Mouse (Mus musculus) embryonic facial prominence, embryonic 12.5 days (tissue): ENCODE measurements around the gene Txndc17. TPM values are rescaled to one million over a fixed set of nuclear protein-coding genes. Genes with fewer than 3 reads are reported as not detected.

Experiments used
- ATAC-seq: fragments of 200-750 bp; cut with Nextera tagmentation; 2 replicates; pipeline ENCODE4 v1.8.0; 2017; ENCODE audit not compliant: insufficient number of reproducible peaks, insufficient read depth, low FRiP score, low TSS enrichment
- H3K27ac ChIP-seq: fragments of 300-500 bp; sonication (generic); 2 replicates; pipeline ENCODE4 v1.5.1; 2016; ENCODE audit warnings: mild to moderate bottlenecking
- H3K27me3 ChIP-seq: fragments of 300-500 bp; sonication (generic); 2 replicates; pipeline ENCODE4 v1.6.1; 2016; ENCODE audit warnings: mild to moderate bottlenecking, moderate library complexity
- H3K36me3 ChIP-seq: fragments of 300-500 bp; sonication (generic); 2 replicates; pipeline ENCODE4 v1.6.1; 2016; ENCODE audit warnings: mild to moderate bottlenecking
- H3K4me1 ChIP-seq: fragments of 300-500 bp; sonication (generic); 2 replicates; pipeline ENCODE4 v1.6.1; 2016
- H3K4me2 ChIP-seq: fragments of 300-500 bp; sonication (generic); replicated peaks from 2 replicates; pipeline ENCODE4 v1.6.1; 2016; ENCODE audit warnings: mild to moderate bottlenecking, moderate library complexity
- H3K4me3 ChIP-seq: fragments of 300-500 bp; sonication (generic); 2 replicates; pipeline ENCODE4 v1.5.1; 2016; ENCODE audit warnings: mild to moderate bottlenecking
- H3K9ac ChIP-seq: fragments of 300-500 bp; sonication (generic); 2 replicates; pipeline ENCODE4 v1.6.1; 2016; ENCODE audit warnings: mild to moderate bottlenecking, moderate library complexity
- H3K9me3 ChIP-seq: fragments of 300-500 bp; sonication (generic); 2 replicates; pipeline ENCODE4 v1.6.1; 2016; ENCODE audit warnings: mild to moderate bottlenecking, moderate library complexity
- WGBS: fragments of 180-500 bp; shearing (Covaris S2); methylation state at CpG from one replicate; pipeline ENCODE4 v1.1.7; 2016; 5-methylcytosine and 5-hydroxymethylcytosine counted together
- polyA plus RNA-seq: library from polyadenylated mRNA; unstranded; fragments of >200 nt; fragmentation: Nextera tagmentation; extraction: Ambion mirVana; gene quantifications from 2 replicates; pipeline ENCODE4 v1.2.1, GENCODE M21; 2016

Txndc17 gene
- polyA plus RNA-seq, 1 experiment from 2014 or later, result 202 TPM

GRCm38 (mm10) chr11:72194259-72194658, 13.1 kb upstream of the Txndc17 start:
- Histone ChIP-seq H3K4me2 (no peak overlapping the region), H3K4me1 (no peaks in the 10 kb centered on the region), H3K9me3 (no peaks in the 10 kb centered on the region), H3K27ac (no peak overlapping the region), H3K36me3 (peaks cover 49% of the 10 kb centered on the region), H3K4me3 (no peak overlapping the region), H3K9ac (no peak overlapping the region), H3K27me3 (no peaks in the 10 kb centered on the region)
- ATAC-seq, result no peak
- 91% methylated on average over 2 of the region's 2 CpGs for WGBS

- Histone ChIP-seq H3K4me3 (no peak overlapping the region), H3K36me3 (peaks cover 37% of the 10 kb centered on the region), H3K9me3 (no peaks in the 10 kb centered on the region), H3K27me3 (no peaks in the 10 kb centered on the region), H3K4me1 (no peaks in the 10 kb centered on the region), H3K4me2 (no peak overlapping the region), H3K9ac (no peak overlapping the region), H3K27ac (no peak overlapping the region)
- 87% methylated on average over 8 of the region's 8 CpGs for WGBS
- no peak for ATAC-seq
These were observed 10.8 kb upstream of the Txndc17 start for GRCm38 (mm10) chr11:72196506-72196905.

GRCm38 (mm10) chr11:72203440-72203839, 3.9 kb upstream of the Txndc17 start:
- Histone ChIP-seq H3K27ac (no peak overlapping the region), H3K9ac (no peak overlapping the region), H3K9me3 (no peaks in the 10 kb centered on the region), H3K27me3 (no peaks in the 10 kb centered on the region), H3K36me3 (peaks cover 17% of the 10 kb centered on the region), H3K4me2 (no peak overlapping the region), H3K4me3 (no peak overlapping the region), H3K4me1 (peaks cover 18% of the 10 kb centered on the region)
- ATAC-seq, result no peak
- WGBS, result 88% methylated on average over 1 of the region's 1 CpGs

- Histone ChIP-seq H3K9me3 (no peaks in the 10 kb centered on the region), H3K36me3 (peaks cover 17% of the 10 kb centered on the region), H3K9ac (no peak overlapping the region), H3K27me3 (no peaks in the 10 kb centered on the region), H3K4me1 (peaks cover 18% of the 10 kb centered on the region), H3K4me2 (peak overlapping the region; percentile 87), H3K27ac (no peak overlapping the region), H3K4me3 (peak overlapping the region; percentile 81)
- WGBS, result 84% methylated on average over 6 of the region's 6 CpGs
- no peak for ATAC-seq
These were observed 2.1 kb upstream of the Txndc17 start for GRCm38 (mm10) chr11:72205256-72205655.

- H3K9me3 ChIP-seq, result no peaks in the 10 kb centered on the region
- peak within 1 kb of the TSS; percentile 75 for H3K9ac ChIP-seq
- ATAC-seq, result peak; percentile 19; the same call in 1 of the 2 replicates
- H3K4me1 ChIP-seq, result peaks cover 18% of the 10 kb centered on the region
- peak within 1 kb of the TSS; percentile 87 for H3K4me2 ChIP-seq
- WGBS, result under 1% methylated on average over 43 of the region's 43 CpGs
- H3K27me3 ChIP-seq, result no peaks in the 10 kb centered on the region
- H3K4me3 ChIP-seq, result peak within 1 kb of the TSS; percentile 81
- H3K27ac ChIP-seq, result peak within 1 kb of the TSS; percentile 80
- H3K36me3 ChIP-seq, result peaks cover 22% of the 10 kb centered on the region
These were observed 775 bp upstream of the Txndc17 start, which contains the start of gene Gm43951 for GRCm38 (mm10) chr11:72206341-72207203. Gene Gm43951 (minus strand): TSS chr11:72206840.

GRCm38 (mm10) chr11:72207834-72208377, 559 bp downstream of the Txndc17 start:
- peak overlapping the region; percentile 80; the same call in 1 of the 2 replicates for H3K27ac ChIP-seq
- peak overlapping the region; percentile 75 for H3K9ac ChIP-seq
- ATAC-seq, result no peak
- H3K4me1 ChIP-seq, result peaks cover 18% of the 10 kb centered on the region
- H3K9me3 ChIP-seq, result no peaks in the 10 kb centered on the region
- WGBS, result 17% methylated on average over 17 of the region's 17 CpGs
- H3K4me3 ChIP-seq, result peak overlapping the region; percentile 81
- H3K27me3 ChIP-seq, result no peaks in the 10 kb centered on the region
- peaks cover 22% of the 10 kb centered on the region for H3K36me3 ChIP-seq
- H3K4me2 ChIP-seq, result peak overlapping the region; percentile 87

GRCm38 (mm10) chr11:72214591-72215409, 7.5 kb downstream of the Txndc17 start:
- 1% methylated on average over 51 of the region's 51 CpGs for WGBS
- peak; percentile 93 for ATAC-seq
- Histone ChIP-seq H3K27me3 (no peaks in the 10 kb centered on the region), H3K36me3 (peaks cover 19% of the 10 kb centered on the region), H3K4me2 (peak overlapping the region; percentile 93), H3K27ac (peak overlapping the region; percentile 50; the same call in 1 of the 2 replicates), H3K9ac (peak overlapping the region; percentile 79), H3K4me3 (peak overlapping the region; percentile 90), H3K9me3 (no peaks in the 10 kb centered on the region), H3K4me1 (peaks cover 11% of the 10 kb centered on the region; the same call in 1 of the 2 replicates)

- peak within 1 kb of the TSS; percentile 90 for H3K4me3 ChIP-seq
- WGBS, result 5% methylated on average over 28 of the region's 29 CpGs
- H3K36me3 ChIP-seq, result peaks cover 14% of the 10 kb centered on the region
- peak within 1 kb of the TSS; percentile 93 for H3K4me2 ChIP-seq
- no peaks in the 10 kb centered on the region for H3K9me3 ChIP-seq
- peak; percentile 71 for ATAC-seq
- H3K27ac ChIP-seq, result peak within 1 kb of the TSS; percentile 50; the same call in 1 of the 2 replicates
- H3K27me3 ChIP-seq, result no peaks in the 10 kb centered on the region
- H3K9ac ChIP-seq, result peak within 1 kb of the TSS; percentile 79
- peaks cover 11% of the 10 kb centered on the region; the same call in 1 of the 2 replicates for H3K4me1 ChIP-seq
These were observed 8.1 kb downstream of the Txndc17 start, which contains the start of gene Med31 for GRCm38 (mm10) chr11:72215410-72215797. Gene Med31 (minus strand): TSS chr11:72215592.

- no peaks in the 10 kb centered on the region; the same call in 1 of the 2 replicates for H3K36me3 ChIP-seq
- H3K4me2 ChIP-seq, result no peak overlapping the region
- no peak overlapping the region for H3K4me3 ChIP-seq
- H3K27ac ChIP-seq, result no peak overlapping the region
- no peak for ATAC-seq
- H3K9ac ChIP-seq, result no peak overlapping the region
- no peaks in the 10 kb centered on the region for H3K27me3 ChIP-seq
- no peaks in the 10 kb centered on the region for H3K9me3 ChIP-seq
- WGBS, result 85% methylated on average over 5 of the region's 5 CpGs
- H3K4me1 ChIP-seq, result peaks cover 11% of the 10 kb centered on the region; the same call in 1 of the 2 replicates
These were observed 9.8 kb downstream of the Txndc17 start for GRCm38 (mm10) chr11:72217116-72217515.

GRCm38 (mm10) chr11:72221278-72221677, 13.9 kb downstream of the Txndc17 start:
- Histone ChIP-seq H3K4me1 (0 out of 2 replicates have a peak, but pooled peaks cover 5% of the 10 kb centered on the region), H3K9me3 (no peaks in the 10 kb centered on the region), H3K4me3 (no peak overlapping the region), H3K27me3 (no peaks in the 10 kb centered on the region), H3K9ac (no peak overlapping the region), H3K27ac (no peak overlapping the region), H3K4me2 (no peak overlapping the region), H3K36me3 (no peaks in the 10 kb centered on the region; the same call in 1 of the 2 replicates)
- ATAC-seq, result no peak
- WGBS, result 17% methylated on average over 6 of the region's 6 CpGs

- Histone ChIP-seq H3K4me1 (no peaks in the 10 kb centered on the region), H3K36me3 (no peaks in the 10 kb centered on the region; the same call in 1 of the 2 replicates), H3K4me2 (no peak overlapping the region), H3K9me3 (no peaks in the 10 kb centered on the region), H3K27ac (no peak overlapping the region), H3K4me3 (no peak overlapping the region), H3K27me3 (no peaks in the 10 kb centered on the region), H3K9ac (no peak overlapping the region)
- ATAC-seq, result no peak
- WGBS, result 79% methylated on average over 4 of the region's 4 CpGs
These were observed 16.1 kb downstream of the Txndc17 start for GRCm38 (mm10) chr11:72223414-72223813.
